Mouse (Mus musculus) embryonic facial prominence, embryonic 15.5 days (tissue): ENCODE results near the gene Inpp5d. TPM values are rescaled to one million over a fixed set of nuclear protein-coding genes. Genes with fewer than 3 reads are reported as not detected.

Source experiments
- ATAC-seq: fragments of 200-750 bp; cut with Nextera tagmentation; 2 replicates; pipeline ENCODE4 v1.8.0; 2017; ENCODE audit warnings: low read depth, moderate TSS enrichment; ENCODE audit not compliant: insufficient number of reproducible peaks, low FRiP score, low TSS enrichment
- H3K27ac ChIP-seq: fragments of 300-500 bp; sonication (generic); replicated peaks from 2 replicates; pipeline ENCODE4 v1.5.1; 2015; ENCODE audit warnings: mild to moderate bottlenecking, inconsistent platforms
- H3K27me3 ChIP-seq: fragments of 300-500 bp; sonication (generic); 2 replicates; pipeline ENCODE4 v1.6.1; 2015; ENCODE audit warnings: inconsistent platforms
- H3K36me3 ChIP-seq: fragments of 300-500 bp; sonication (generic); 2 replicates; pipeline ENCODE4 v1.6.1; 2015; ENCODE audit warnings: mild to moderate bottlenecking, inconsistent platforms
- H3K4me1 ChIP-seq: fragments of 300-500 bp; sonication (generic); 2 replicates; pipeline ENCODE4 v1.6.1; 2015; ENCODE audit warnings: inconsistent platforms
- H3K4me2 ChIP-seq: fragments of 300-500 bp; sonication (generic); replicated peaks from 2 replicates; pipeline ENCODE4 v1.6.1; 2015; ENCODE audit warnings: mild to moderate bottlenecking, inconsistent platforms
- H3K4me3 ChIP-seq: fragments of 300-500 bp; sonication (generic); replicated peaks from 2 replicates; pipeline ENCODE4 v1.5.1; 2015; ENCODE audit warnings: mild to moderate bottlenecking, inconsistent platforms
- H3K9ac ChIP-seq: fragments of 300-500 bp; sonication (generic); 2 replicates; pipeline ENCODE4 v1.6.1; 2015; ENCODE audit warnings: inconsistent platforms
- H3K9me3 ChIP-seq: fragments of 300-500 bp; sonication (generic); replicated peaks from 2 replicates; pipeline ENCODE4 v1.6.1; 2016; ENCODE audit warnings: inconsistent platforms
- WGBS: fragments of 180-500 bp; shearing (Covaris S2); methylation state at CpG from one replicate; pipeline ENCODE4 v1.1.7; 2015; 5-methylcytosine and 5-hydroxymethylcytosine counted together
- polyA plus RNA-seq: library from polyadenylated mRNA; unstranded; fragments of >200 nt; fragmentation: Nextera tagmentation; extraction: Ambion mirVana; gene quantifications from 2 replicates; pipeline ENCODE4 v1.2.1, GENCODE M21; 2015

Gene Inpp5d
- polyA plus RNA-seq, 1 experiment from 2014 or later = 9.7 TPM

DNA sequence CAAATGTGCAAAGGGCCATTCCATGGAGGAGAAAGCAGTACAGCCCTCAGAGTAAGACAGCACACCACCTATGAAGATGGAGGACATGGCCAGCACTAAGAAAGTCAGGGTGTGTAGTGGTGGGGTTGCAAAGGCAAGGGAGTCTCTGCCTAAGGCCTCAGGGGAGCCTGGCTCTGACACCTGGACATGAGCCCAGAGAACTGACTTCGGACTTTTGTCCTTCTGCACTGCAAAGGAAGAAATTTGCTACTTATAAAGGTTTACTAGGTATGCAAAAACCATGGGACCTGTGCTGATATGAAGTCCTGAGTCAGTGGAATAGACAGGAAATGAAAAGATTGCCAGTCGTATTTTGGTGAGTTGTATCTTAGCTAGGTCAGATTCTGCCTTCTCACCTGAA, 18.3 kb upstream of the Inpp5d start:
- H3K9me3 ChIP-seq = no peaks in the 10 kb centered on the region
- ATAC-seq = no peak
- WGBS = 78% methylated on average over 2 of the region's 2 CpGs
- no peak overlapping the region for H3K27ac ChIP-seq
- no peaks in the 10 kb centered on the region for H3K4me1 ChIP-seq
- no peak overlapping the region for H3K9ac ChIP-seq
- no peaks in the 10 kb centered on the region for H3K36me3 ChIP-seq
- H3K4me2 ChIP-seq = no peak overlapping the region
- no peaks in the 10 kb centered on the region for H3K27me3 ChIP-seq
- no peak overlapping the region for H3K4me3 ChIP-seq

DNA sequence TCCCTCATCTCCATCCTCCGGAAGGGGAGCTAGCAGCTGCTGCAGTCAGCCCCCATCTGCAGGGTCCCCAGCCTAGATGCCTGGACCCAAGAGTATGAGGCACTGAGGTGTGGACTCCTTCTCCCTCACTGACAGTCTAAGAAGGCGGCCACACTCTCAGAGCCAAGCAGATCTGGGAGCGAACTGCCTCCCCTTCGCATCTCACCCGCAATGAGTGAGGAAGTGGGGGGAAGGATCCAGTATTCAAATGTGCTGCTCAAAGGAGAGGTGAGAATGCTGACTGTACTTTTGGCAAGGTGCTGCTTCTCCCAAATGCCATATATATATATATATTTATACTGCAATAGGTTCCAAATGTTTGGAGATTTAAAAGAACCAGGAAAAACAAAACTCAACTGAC, 16.7 kb upstream of the Inpp5d start:
- Histone ChIP-seq H3K9me3 (no peaks in the 10 kb centered on the region), H3K4me1 (no peaks in the 10 kb centered on the region), H3K36me3 (no peaks in the 10 kb centered on the region), H3K9ac (no peak overlapping the region), H3K4me3 (no peak overlapping the region), H3K27ac (no peak overlapping the region), H3K4me2 (no peak overlapping the region), H3K27me3 (no peaks in the 10 kb centered on the region)
- WGBS = 82% methylated on average over 5 of the region's 5 CpGs
- no peak for ATAC-seq

DNA sequence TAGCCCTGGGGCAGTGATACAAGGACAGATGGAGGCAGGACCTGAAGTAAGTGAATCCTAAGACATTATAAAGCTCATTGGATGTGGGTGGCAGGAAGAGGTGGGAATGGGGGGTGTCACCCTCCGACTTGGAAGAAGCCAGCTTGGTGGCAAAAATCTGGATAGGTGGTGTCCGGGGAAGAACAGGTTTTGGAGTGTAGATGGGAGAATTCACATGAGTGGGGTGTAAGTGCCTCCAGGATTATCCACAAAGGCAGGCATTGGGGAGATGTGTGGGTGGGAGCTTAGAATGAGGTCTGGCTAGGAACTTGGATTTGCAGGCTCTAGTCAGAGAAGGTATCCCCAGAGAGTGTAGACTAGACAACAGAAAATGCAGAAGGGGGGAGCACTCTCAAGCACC, 14.8 kb upstream of the Inpp5d start:
- H3K4me1 ChIP-seq = no peaks in the 10 kb centered on the region
- 75% methylated on average over 2 of the region's 2 CpGs for WGBS
- no peak overlapping the region for H3K4me3 ChIP-seq
- H3K36me3 ChIP-seq = no peaks in the 10 kb centered on the region
- no peak for ATAC-seq
- no peaks in the 10 kb centered on the region for H3K27me3 ChIP-seq
- H3K27ac ChIP-seq = no peak overlapping the region
- no peaks in the 10 kb centered on the region for H3K9me3 ChIP-seq
- H3K4me2 ChIP-seq = no peak overlapping the region
- no peak overlapping the region for H3K9ac ChIP-seq

DNA sequence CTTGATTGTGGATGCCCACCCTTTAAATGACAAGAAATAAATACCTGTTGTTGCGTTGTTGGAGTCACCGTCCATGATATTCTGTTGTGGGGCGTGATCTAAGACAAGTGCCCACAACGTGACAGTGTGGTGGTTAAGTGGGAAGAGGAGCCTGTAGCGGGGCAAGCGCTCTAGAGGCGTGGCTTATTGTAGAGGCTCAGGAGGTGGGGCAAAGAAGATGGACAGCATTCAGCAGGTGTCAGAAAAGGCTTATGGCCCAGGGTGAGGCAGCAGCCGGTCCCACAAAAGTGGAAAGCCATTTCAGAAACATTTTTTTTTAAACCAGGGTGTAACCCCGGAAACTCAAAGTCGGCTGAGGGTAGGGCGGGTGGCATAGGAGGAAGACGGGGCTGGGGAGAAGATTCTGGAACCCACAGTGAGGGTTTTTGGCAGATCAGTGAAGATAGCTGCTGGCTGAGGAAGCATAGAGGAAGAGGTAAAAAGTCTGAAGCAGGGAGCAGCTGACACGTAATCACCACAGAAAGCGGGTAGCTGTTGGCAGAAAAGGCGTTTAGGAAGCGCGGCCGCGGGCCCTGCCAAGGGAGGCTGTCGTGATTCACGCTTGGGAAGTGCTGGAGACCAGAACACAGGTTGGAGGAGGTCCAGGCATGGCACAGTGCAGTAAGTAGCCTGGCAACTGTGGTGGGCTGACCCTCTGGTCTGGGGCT, 12.6 kb upstream of the Inpp5d start:
- no peaks in the 10 kb centered on the region for H3K27me3 ChIP-seq
- H3K9ac ChIP-seq = no peak overlapping the region
- H3K36me3 ChIP-seq = no peaks in the 10 kb centered on the region
- no peak overlapping the region for H3K4me3 ChIP-seq
- H3K9me3 ChIP-seq = no peaks in the 10 kb centered on the region
- ATAC-seq = no peak
- H3K4me2 ChIP-seq = no peak overlapping the region
- no peak overlapping the region for H3K27ac ChIP-seq
- 79% methylated on average over 21 of the region's 21 CpGs for WGBS
- no peaks in the 10 kb centered on the region for H3K4me1 ChIP-seq

DNA sequence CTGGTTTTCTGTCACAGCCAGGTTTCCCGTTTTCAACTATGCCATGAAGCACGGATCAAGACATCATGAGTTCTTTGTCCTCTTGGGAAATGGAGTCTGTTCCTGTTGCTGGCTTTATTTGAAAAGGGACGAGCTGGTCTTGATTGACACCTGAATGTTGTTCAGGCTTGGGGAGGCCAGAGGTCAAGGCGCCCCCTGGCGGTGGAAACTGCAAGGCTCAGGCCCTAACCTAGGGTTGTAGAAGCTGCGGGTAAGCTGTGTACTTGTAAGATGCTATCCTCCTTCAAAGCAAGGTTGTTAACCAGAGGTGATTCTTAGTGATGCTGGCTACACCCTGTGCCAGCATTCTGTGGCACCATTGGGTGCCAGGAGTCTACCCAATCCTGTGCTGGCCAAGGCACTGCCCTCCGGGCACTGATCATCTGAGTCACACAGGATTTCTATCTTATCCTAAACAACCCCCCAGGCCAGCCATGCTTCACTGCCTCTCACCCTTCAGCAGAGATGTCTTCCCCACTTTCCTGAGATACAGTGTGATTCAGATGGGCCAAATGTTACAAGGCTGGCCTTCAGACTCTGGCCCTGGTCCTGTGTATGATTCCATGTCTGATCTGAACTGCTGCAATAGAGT, 11.6 kb upstream of the Inpp5d start:
- no peak for ATAC-seq
- Histone ChIP-seq H3K9ac (no peak overlapping the region), H3K27ac (no peak overlapping the region), H3K27me3 (no peaks in the 10 kb centered on the region), H3K4me2 (no peak overlapping the region), H3K4me1 (no peaks in the 10 kb centered on the region), H3K4me3 (no peak overlapping the region), H3K36me3 (no peaks in the 10 kb centered on the region), H3K9me3 (no peaks in the 10 kb centered on the region)
- 32% methylated on average over 7 of the region's 7 CpGs for WGBS

DNA sequence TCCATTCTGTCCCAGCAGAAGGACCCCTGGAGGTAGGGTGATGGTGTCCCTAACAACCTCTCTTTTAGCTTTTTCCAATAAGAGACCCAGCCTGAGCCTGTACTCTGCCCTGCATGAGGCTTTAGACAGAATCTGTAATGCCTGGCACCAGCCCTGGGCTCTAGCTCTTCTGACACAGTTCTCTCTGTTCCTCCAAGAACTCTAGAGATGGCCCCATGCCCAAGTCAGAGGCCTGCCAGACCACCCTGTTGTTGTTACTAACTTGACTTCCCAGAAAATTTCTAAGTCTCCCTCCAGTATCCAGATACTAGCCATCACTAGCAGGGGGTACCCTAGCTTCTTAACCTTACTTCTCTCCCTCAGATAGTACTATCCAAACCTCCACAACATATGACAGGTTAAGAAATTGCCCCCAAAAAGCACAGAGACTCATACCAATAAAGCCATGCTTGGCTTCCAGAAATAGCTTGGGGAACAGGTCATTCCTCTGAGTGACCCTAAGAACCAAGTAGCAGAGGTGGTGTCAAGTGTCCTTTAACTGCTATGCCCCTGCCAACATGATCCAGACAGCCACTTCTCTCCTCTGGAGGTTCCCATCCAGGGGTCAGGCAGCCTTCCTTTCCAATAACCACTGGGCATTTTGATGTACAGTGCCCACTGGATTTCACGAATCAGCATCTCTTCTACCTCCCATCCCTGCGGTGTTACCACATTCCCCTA, 5.4 kb upstream of the Inpp5d start:
- H3K4me2 ChIP-seq = no peak overlapping the region
- no peaks in the 10 kb centered on the region for H3K9me3 ChIP-seq
- H3K27ac ChIP-seq = no peak overlapping the region
- H3K4me3 ChIP-seq = no peak overlapping the region
- no peak for ATAC-seq
- WGBS = 82% methylated on average over 2 of the region's 2 CpGs
- H3K4me1 ChIP-seq = no peaks in the 10 kb centered on the region
- H3K27me3 ChIP-seq = no peaks in the 10 kb centered on the region
- H3K36me3 ChIP-seq = no peaks in the 10 kb centered on the region
- H3K9ac ChIP-seq = no peak overlapping the region

DNA sequence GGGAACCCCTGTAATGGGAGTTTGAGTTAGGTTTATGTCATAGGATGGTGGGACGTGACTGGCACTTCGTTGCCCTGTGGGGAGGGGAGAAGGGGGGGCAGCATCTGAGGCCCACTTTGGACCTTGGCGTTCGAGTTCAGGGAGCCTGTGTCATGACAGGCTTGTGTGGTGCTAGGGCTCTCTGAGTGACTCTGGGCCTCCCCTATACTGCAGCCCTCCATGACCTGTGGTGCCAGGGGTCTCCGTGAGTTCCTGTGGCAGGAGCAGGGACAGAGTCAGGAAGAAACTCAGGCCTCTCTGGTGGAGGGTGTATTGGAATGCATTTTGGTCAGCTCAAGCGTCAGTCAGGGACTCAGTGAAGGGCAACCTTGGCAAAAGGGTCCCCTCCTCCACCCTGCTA, 581 bp downstream of the Inpp5d start:
- no peak overlapping the region for H3K9ac ChIP-seq
- no peak overlapping the region for H3K4me2 ChIP-seq
- H3K36me3 ChIP-seq = no peaks in the 10 kb centered on the region
- H3K27ac ChIP-seq = no peak overlapping the region
- H3K27me3 ChIP-seq = no peaks in the 10 kb centered on the region
- ATAC-seq = no peak
- WGBS = 79% methylated on average over 6 of the region's 6 CpGs
- H3K4me1 ChIP-seq = 0 out of 2 replicates have a peak, but pooled peaks cover 4% of the 10 kb centered on the region
- H3K4me3 ChIP-seq = peak overlapping the region; percentile 17
- H3K9me3 ChIP-seq = no peaks in the 10 kb centered on the region

DNA sequence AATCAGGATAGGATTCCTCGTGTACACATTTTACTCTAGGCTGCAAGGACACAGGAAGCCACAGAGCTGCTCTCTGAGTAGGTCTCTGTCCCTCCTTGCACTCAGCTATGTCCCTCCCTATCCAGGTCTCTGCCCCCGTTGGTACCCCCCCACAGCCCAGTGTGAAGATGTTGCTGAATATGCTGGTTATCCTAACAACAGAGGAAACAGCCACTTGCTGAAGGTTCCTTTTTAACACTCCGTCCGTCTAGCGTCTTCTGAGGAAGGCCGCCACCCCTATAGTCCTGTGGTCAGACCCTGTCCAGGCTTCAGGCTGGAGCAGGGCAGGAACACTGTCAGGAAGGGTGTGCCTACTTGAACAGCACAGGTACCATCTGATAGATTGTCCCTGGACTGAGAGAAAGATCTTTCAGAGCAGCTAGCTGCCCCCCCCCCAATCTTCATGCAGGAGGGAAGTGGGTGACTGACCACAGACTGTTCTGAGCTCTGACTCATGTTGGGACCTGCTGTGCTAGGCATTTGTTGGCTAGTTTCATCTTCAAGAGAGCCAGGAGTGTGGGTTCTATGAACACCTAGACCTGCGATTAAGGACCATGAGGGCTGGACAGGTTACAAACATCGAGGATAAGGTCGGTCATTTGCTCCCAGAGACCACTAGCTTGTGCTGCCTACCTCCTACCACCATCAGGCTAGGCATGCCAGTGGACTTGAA, 1.2 kb downstream of the Inpp5d start:
- no peak overlapping the region for H3K9ac ChIP-seq
- WGBS = 78% methylated on average over 9 of the region's 9 CpGs

DNA sequence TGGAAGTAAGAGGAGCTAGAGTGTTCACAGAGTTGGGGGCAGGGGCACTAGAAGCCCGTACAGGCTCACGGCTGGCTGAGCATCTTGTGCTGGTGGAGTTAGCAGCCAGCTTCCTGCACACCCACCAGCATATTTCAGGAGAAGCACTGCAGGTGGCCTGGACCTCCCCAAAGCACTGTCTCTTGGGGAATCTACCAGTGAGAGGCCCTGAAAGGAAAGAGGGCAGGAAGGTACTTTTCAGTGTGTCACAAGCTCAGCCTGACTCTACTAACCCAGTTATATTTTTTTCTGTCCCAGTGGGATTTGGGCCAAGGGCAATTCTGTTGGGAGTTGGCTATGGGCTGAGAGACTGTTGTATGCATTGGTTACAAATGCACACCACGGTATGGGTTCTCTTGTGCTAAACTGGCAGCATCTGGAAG, 1.8 kb downstream of the Inpp5d start:
- Histone ChIP-seq H3K9me3 (no peaks in the 10 kb centered on the region), H3K27ac (no peak overlapping the region), H3K4me2 (no peak overlapping the region), H3K36me3 (no peaks in the 10 kb centered on the region), H3K9ac (no peak overlapping the region), H3K27me3 (no peaks in the 10 kb centered on the region), H3K4me1 (0 out of 2 replicates have a peak, but pooled peaks cover 4% of the 10 kb centered on the region), H3K4me3 (no peak overlapping the region)
- ATAC-seq = no peak
- WGBS = 55% methylated on average over 3 of the region's 3 CpGs

More for the DNA sequence above, 1.2 kb downstream of the Inpp5d start:
- Histone ChIP-seq H3K4me1 (0 out of 2 replicates have a peak, but pooled peaks cover 4% of the 10 kb centered on the region), H3K4me3 (peak overlapping the region; percentile 17; the same call in 1 of the 2 replicates), H3K4me2 (no peak overlapping the region), H3K9me3 (no peaks in the 10 kb centered on the region), H3K36me3 (no peaks in the 10 kb centered on the region), H3K27ac (no peak overlapping the region), H3K27me3 (no peaks in the 10 kb centered on the region)
- ATAC-seq = no peak

DNA sequence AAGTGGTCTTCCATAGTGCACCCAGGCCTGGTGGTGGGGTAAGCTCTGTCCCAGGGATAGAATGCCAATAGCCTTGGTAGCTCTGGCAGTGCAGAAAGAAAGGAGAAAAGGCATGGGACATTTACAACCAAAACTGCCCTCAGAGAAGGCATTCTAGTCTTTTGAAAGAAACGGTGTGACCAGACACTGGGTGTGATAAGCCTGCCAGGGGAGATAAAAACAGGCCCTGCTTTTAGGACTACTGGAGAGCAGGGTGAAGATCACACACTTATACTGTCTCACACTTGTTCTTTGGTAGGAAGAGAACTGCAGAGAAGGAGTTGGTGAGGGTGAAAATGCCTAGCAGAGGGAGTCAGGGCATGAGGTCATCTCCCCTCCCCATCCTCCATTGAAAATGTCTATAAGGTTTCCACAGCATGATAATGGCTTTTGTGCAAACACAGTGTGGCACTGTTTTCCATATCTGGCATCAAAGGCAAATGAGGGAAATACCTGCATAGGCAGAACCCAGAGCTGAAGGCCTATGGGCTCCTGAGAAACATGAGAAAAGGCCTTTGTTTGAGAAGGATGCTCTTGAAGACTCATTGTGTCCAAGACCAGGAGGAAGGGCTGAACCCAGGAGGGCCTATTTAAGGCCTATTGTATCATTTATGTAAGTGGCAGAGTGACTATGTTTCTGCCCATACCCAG, 4.0 kb downstream of the Inpp5d start:
- Histone ChIP-seq H3K9ac (no peak overlapping the region), H3K27ac (no peak overlapping the region), H3K36me3 (no peaks in the 10 kb centered on the region), H3K4me2 (no peak overlapping the region), H3K4me1 (0 out of 2 replicates have a peak, but pooled peaks cover 4% of the 10 kb centered on the region), H3K9me3 (no peaks in the 10 kb centered on the region), H3K27me3 (no peaks in the 10 kb centered on the region), H3K4me3 (no peak overlapping the region)
- 84% methylated on average over 1 of the region's 1 CpGs for WGBS
- ATAC-seq = no peak
